Comparison of ENCODE assay signal across 10 mouse cellular contexts in genomic region chr9:96652763-96653162, GRCm38 (mm10). TPM values are rescaled to one million over a fixed set of nuclear protein-coding genes. Genes with fewer than 3 reads are reported as not detected.
DNase-seq lines count a peak whose midpoint lies in the region; ATAC-seq and TF ChIP-seq lines count a peak whose summit lies in the region.
"Had no signal": no experiment of that assay in that cellular context is flagged by ENCODE, and none has a peak within 500 bp of the region (broad histone marks: within the 10 kb centered on the region; RNA-seq: fewer than 3 reads in every experiment).

No protein-coding gene starts in this region.

- no peak for TF ChIP-seq EP300 in lung, postnatal 0 days (IDR thresholded peaks at IDR 0.05)

- intact Hi-C loops in heart, postnatal 36 days (cut with DNase I), result loop anchor here (1.0 kb wide), 1 partner anchor 79 kb away; no protein-coding TSS in a partner anchor

- H3K4me3 ChIP-seq in hindbrain, embryonic 11.5 days (ENCODE audit: low read depth, low read length), result no peak overlapping the region
- H3K4me3 ChIP-seq in hindbrain, embryonic 13.5 days, result no peak overlapping the region
- no peak overlapping the region for H3K4me3 ChIP-seq in lung, postnatal 0 days (ENCODE audit: low read depth, low read length)
- H3K4me3 ChIP-seq: hindbrain, embryonic 10.5 days; liver, embryonic 13.5 days had no signal

- peak; percentile 64 for TF ChIP-seq CTCF in lung, postnatal 0 days (IDR thresholded peaks at IDR 0.05)

- no peak overlapping the region for H3K4me2 ChIP-seq in hindbrain, embryonic 11.5 days (replicated peaks; ENCODE audit: low read depth, low read length)
- H3K4me2 ChIP-seq in hindbrain, embryonic 13.5 days, result no peak overlapping the region
- no peak overlapping the region for H3K4me2 ChIP-seq in lung, postnatal 0 days (replicated peaks; ENCODE audit: low read depth, low read length)
- H3K4me2 ChIP-seq: liver, embryonic 13.5 days had no signal

- no peaks in the 10 kb centered on the region for H3K9me3 ChIP-seq in hindbrain, embryonic 11.5 days (ENCODE audit: control insufficient read depth, low read length)
- H3K9me3 ChIP-seq in hindbrain, embryonic 13.5 days, result no peaks in the 10 kb centered on the region
- H3K9me3 ChIP-seq in lung, postnatal 0 days (ENCODE audit: low read length), result no peaks in the 10 kb centered on the region
- H3K9me3 ChIP-seq: hindbrain, embryonic 10.5 days; liver, embryonic 13.5 days had no signal

- H3K4me1 ChIP-seq in hindbrain, embryonic 11.5 days (replicated peaks; ENCODE audit: control insufficient read depth, insufficient read depth, low read length), result no peaks in the 10 kb centered on the region
- no peaks in the 10 kb centered on the region for H3K4me1 ChIP-seq in hindbrain, embryonic 13.5 days (replicated peaks)
- H3K4me1 ChIP-seq in lung, postnatal 0 days (ENCODE audit: insufficient read depth, low read depth, low read length), result no peaks in the 10 kb centered on the region
- H3K4me1 ChIP-seq: hindbrain, embryonic 10.5 days; liver, embryonic 13.5 days had no signal

- 68% methylated on average over 6 of the region's 6 CpGs for WGBS in hindbrain, embryonic 11.5 days
- 62% methylated on average over 6 of the region's 6 CpGs for WGBS in hindbrain, embryonic 13.5 days
- WGBS in lung, postnatal 0 days, result 50% methylated on average over 6 of the region's 6 CpGs

- no peak for ATAC-seq in hindbrain, embryonic 11.5 days (ENCODE audit: low FRiP score)
- no peak for ATAC-seq in hindbrain, embryonic 13.5 days (ENCODE audit: low FRiP score)
- ATAC-seq in lung, postnatal 0 days, result no peak

- no peak overlapping the region for H3K9ac ChIP-seq in hindbrain, embryonic 11.5 days (ENCODE audit: low read depth, low read length)
- no peak overlapping the region for H3K9ac ChIP-seq in hindbrain, embryonic 13.5 days
- H3K9ac ChIP-seq in lung, postnatal 0 days (replicated peaks; ENCODE audit: low read depth), result no peak overlapping the region
- H3K9ac ChIP-seq: liver, embryonic 13.5 days had no signal

- peak; percentile 34 for DNase-seq in hindbrain, embryonic 11.5 days (ENCODE audit: low spot score)
- peak; percentile 76 for DNase-seq in 416B (ENCODE audit: low read depth)
- peak; percentile 56 for DNase-seq in MEL-GATA-1-ER (ENCODE audit: extremely low read depth, low read depth)
- peak; percentile 65 for DNase-seq in lung, postnatal 0 days (ENCODE audit: low spot score)
- DNase-seq in yolk sac, embryonic 10.5 days (ENCODE audit: low spot score), result no peak
- no peak for DNase-seq in layer of hippocampus, adult 11-12 months (ENCODE audit: low spot score)
- DNase-seq in heart, postnatal 36 days, result no peak
- DNase-seq: liver, embryonic 13.5 days had no signal

- H3K27ac ChIP-seq in hindbrain, embryonic 11.5 days (ENCODE audit: low read depth, low read length), result no peak overlapping the region
- H3K27ac ChIP-seq in hindbrain, embryonic 13.5 days, result no peak overlapping the region
- H3K27ac ChIP-seq in lung, postnatal 0 days (ENCODE audit: low read length), result no peak overlapping the region
- H3K27ac ChIP-seq: hindbrain, embryonic 10.5 days; liver, embryonic 13.5 days had no signal

- H3K36me3 ChIP-seq in hindbrain, embryonic 11.5 days (ENCODE audit: control insufficient read depth, insufficient read depth, low read length), result no peaks in the 10 kb centered on the region
- H3K36me3 ChIP-seq in hindbrain, embryonic 13.5 days, result no peaks in the 10 kb centered on the region
- no peaks in the 10 kb centered on the region for H3K36me3 ChIP-seq in lung, postnatal 0 days (ENCODE audit: insufficient read depth, low read length)
- H3K36me3 ChIP-seq: hindbrain, embryonic 10.5 days; liver, embryonic 13.5 days had no signal

- no peaks in the 10 kb centered on the region for H3K27me3 ChIP-seq in hindbrain, embryonic 11.5 days (ENCODE audit: control insufficient read depth, insufficient read depth, low read length)
- H3K27me3 ChIP-seq in hindbrain, embryonic 13.5 days, result 0 out of 2 replicates have a peak, but pooled peaks cover 2% of the 10 kb centered on the region
- H3K27me3 ChIP-seq in lung, postnatal 0 days (replicated peaks; ENCODE audit: insufficient read depth, low read length), result no peaks in the 10 kb centered on the region

RNA-seq across cellular contexts. Expression of gene Rasa2, which starts 21.3 kb away (rescaled TPM):
- 16.4 and 16.8 TPM in 2 replicates for polyA plus RNA-seq in hindbrain, embryonic 11.5 days (2014; fragmentation: Nextera tagmentation; extraction: Ambion mirVana)
- 18.3 and 19.5 TPM in 2 replicates for polyA plus RNA-seq in hindbrain, embryonic 13.5 days (2015; fragmentation: Nextera tagmentation; extraction: Ambion mirVana)
- polyA plus RNA-seq in lung, postnatal 0 days (2015; fragmentation: Nextera tagmentation; extraction: Ambion mirVana), result 12.3 and 15.6 TPM in 2 replicates
- 1 to 10 TPM; 4.8 to 6.8 TPM for total RNA-seq in heart, postnatal 36 days (2021)

Comparison
In these comparisons a context has a peak if more than half of its experiments do, and no peak if none do; other contexts are left out.
1. DNase-seq: peak in hindbrain, embryonic 11.5 days (single experiment), 416B (single experiment), MEL-GATA-1-ER (single experiment) and lung, postnatal 0 days (single experiment); none in yolk sac, embryonic 10.5 days (single experiment), layer of hippocampus, adult 11-12 months (single experiment) and heart, postnatal 36 days (0 of 2).